Mouse (Mus musculus): ENCODE results near the gene Olfr748.
"Not testable (repeated sequence)": the region's sequence is repeated elsewhere in the genome, so short reads cannot be mapped to it uniquely, and the experiment has no call there.

GRCm38 (mm10) chr14:50719875-50720274, 12.7 kb downstream of the Olfr748 start:
- TF ChIP-seq CTCF, EP300 (IDR thresholded peaks at IDR 0.05): not testable (repeated sequence)
